Mouse (Mus musculus) ovary, postnatal 36 days (tissue): Measurements from ENCODE around the gene Olfr111.
"Not testable (repeated sequence)": the region's sequence is repeated elsewhere in the genome, so short reads cannot be mapped to it uniquely, and the experiment has no call there.

ENCODE experiments used
- DNase-seq: peaks from one replicate; pipeline ENCODE4 v3.0.0; 2022; ENCODE audit warnings: low spot score, mixed read lengths

Gene Olfr111

DNA sequence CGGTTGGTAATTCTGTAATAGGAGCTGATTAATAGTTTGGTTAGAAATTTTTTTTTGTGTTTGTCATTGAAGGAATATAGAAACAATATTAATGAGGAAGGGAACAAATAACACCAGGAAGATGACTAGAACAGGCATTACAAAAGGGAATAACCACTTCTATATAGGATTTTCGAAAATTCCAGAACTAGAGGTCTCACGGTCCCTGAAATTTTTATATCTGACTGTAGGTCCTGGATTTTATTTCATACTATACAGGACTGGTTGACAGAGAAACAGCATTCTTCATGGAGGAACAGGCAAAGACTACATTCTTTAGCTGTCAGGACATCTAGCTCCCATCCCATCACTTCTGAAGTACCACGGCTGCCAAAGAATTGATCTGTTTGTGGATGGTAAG, at the start of gene Olfr111:
Olfr111 (plus strand) TSS at position 301 of the 400 bp plus-strand sequence.
- no peak for DNase-seq

DNA sequence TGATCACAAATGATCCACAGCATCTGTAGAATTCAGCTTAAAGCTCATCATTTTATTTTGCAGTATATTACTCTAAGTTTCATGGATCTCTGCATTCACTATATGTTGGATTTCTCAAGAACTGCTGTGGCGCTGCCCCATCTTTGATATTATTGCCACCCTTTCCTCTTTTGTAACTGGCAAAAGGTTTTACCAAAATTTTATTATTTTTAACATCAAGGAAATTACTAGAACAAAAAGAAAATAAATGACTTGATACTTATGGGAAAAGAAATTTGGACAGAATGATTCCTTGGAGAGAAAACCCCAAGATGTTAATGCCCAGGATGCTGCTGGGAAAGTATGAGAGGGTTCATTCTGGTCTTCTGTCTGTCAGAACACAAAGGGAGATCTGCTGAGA, 49.2 kb upstream of the Olfr111 start, which contains the start of gene Olfr109:
Olfr109 (plus strand) TSS at position 301 of the 400 bp plus-strand sequence.
- no peak for DNase-seq

DNA sequence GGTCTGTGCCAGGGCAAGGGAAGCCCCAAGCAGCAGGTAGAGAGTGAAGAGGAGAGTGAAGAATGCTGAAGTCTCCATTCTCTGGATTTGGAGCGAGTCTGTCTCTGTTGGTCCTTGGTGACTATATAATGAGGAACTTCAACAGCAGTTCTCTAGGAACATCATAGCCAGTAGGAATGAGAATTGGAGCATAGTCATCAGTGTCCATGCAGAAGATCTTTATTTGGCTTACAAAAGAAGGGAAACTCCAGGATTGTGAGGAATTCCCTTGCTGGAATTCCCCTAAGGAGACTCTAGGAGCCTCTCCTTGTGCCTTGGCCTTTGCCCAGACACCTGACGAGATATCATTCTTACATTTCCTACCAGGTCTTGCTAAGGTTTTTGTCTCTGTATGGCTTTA, 24.4 kb upstream of the Olfr111 start, which contains the start of gene H2-M2:
H2-M2 (minus strand) TSS at position 101 of the 400 bp plus-strand sequence.
- no peak for DNase-seq

DNA sequence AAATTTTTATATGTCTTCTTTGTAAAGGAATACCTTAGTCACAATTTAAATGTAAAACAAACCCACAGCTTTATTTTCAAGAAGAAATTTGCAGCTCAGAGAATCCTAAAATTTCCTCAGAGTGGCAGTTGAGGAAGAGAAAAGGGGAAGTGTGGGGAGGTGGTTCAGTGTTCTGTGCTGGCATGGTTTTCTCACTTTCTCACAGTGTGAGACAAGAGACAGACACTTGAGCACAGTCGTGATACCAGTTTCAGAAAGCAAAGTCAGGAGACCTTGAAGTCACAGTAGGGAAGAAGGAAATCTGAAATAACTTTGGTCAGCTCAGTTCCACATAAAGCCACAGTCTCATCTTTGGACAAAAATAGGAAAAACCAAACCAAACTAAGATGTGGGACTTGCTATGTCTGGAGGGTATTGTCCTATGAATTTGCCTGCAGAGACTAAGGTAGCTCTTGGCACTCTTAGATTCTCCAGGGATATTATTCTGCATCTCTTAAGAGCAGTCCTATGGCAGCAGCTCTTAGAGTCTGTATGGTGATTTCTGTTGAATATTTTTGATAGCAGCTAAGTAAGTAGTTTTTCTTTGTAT, 15.8 kb upstream of the Olfr111 start, which contains the start of gene Olfr110:
Olfr110 (plus strand) TSS at position 539 of the 589 bp plus-strand sequence.
- DNase-seq: no peak

DNA sequence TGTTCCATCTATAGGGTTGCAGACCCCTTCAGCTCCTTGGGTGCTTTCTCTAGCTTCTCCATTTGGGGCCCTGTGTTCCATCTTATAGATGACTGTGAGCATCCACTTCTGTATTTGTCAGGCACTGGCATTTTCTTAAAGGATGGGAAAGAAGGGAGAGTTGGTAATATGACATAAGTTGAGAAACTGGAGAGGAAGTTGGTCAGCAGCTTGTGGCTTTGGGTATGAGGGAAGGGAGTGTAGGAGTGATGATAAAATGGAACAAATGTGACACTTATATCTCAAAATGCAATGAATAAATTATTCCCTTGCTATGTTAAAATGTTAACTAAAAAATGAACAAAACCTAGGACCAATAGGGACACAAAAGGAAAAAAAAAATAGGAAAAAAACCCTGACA, 16.8 kb downstream of the Olfr111 start:
- DNase-seq: not testable (repeated sequence)

DNA sequence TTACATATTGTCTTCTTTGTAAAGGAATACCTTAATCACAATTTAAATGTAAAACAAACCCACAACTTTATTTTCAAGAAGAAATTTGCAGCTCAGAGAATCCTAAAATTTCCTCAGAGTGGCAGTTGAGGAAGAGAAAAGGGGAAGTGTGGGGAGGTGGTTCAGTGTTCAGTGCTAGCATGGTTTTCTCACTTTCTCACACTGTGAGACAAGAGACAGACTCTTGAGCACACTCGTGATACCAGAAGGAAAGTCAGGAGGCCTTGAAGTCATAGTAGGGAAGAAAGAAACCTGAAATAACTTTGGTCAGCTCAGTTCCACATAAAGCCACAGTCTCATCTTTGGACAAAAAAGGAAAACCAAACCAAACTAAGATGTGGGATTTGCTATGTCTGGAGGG, 17.6 kb downstream of the Olfr111 start:
- DNase-seq: not testable (repeated sequence)

DNA sequence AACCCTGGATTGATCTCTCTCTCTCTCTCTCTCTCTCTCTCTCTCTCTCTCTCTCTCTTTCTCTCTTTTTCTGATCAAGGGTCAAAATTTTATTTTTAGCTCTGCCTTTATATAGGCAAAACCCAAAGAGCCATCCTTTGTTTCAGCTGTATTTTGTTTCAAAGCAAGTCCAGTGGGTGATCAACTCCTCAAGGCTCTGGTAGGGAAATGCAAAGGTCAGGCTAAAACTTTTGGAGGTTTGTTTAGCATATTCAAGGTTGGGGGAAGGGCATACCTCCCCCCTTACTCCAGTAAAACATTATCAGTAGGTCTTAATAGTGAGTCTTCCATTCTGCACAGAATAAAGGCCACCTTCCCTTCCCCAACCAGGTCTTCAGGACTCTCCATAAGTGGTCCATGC, 27.3 kb downstream of the Olfr111 start:
- no peak for DNase-seq

DNA sequence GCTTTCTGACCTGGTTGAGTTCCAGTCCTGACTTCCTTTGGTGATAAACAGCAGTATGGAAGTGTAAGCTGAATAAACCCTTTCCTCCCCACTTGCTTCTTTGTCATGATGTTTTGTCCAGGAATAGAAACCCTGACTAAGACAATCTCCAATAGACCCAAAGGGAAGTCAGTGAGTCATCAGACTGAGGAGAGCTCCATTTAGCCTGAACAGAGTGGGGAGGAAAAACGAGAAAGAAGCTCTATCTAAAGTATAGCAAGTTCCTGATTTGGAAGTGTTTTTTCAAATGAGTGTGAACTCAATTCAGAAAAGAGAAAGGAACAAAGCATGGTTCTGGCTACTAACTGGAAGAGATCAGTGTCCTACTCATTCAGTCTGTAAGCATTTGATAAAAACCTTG, 30.6 kb downstream of the Olfr111 start:
- DNase-seq: not testable (repeated sequence)

DNA sequence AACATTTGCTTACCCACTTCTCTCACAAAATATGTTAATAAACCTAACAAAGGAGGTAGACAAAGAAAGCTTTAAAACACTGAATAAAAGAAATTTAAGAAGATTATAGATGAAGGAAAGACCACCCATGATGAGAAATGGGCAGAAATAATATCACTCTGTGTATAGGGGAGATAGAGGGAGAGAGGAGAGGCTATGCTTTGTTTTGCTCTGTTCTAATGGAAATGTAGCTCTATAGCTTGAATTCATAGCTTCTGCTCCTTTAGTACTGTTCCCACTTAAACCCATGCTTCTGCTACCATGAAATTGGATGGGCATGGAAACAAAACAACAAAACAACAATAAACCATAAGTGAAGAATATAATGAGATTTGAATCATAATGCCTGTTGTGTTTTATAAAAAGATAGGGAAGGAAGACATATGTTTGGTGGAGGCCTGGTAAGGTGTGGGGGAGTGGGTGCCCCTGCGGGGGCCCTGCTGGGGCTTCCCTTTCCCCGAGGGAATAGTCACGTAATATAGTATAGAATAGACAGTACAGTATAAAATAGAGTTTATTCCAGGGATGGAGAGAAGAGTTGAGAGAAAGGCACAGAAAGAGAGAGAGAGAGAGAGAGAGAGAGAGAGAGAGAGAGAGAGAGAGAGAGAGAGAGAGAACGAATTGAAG, 33.8 kb downstream of the Olfr111 start:
- DNase-seq: no peak

DNA sequence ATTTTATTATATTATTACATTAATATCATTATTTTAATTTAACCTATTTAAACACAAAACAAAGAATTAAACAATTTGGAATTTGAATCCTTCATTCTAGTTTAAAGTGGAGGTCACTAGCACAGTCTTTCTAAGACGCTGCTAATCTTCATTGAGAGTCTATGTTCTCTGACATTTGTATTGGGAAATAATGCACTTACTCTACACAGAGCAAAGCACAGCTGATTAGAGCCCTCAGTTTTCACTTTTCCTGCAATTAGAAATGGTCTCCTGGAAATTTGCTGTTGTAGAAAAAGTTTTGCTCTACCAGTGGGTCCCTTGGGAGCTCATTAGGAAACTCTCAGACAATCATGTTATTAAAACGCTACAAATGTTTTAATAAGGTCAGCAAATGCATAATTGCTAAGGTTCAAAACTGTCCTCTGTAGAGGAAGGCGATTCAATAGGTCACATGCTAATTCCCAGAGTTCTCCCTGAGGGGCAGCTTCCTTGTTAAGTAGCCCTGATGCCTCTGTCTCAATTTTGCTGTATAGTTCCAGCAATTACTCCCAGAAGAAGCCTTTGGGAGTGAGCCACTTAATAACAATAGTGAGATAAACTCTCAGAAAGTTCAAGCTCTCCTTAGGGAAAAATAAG, 36.1 kb downstream of the Olfr111 start:
- DNase-seq: no peak

DNA sequence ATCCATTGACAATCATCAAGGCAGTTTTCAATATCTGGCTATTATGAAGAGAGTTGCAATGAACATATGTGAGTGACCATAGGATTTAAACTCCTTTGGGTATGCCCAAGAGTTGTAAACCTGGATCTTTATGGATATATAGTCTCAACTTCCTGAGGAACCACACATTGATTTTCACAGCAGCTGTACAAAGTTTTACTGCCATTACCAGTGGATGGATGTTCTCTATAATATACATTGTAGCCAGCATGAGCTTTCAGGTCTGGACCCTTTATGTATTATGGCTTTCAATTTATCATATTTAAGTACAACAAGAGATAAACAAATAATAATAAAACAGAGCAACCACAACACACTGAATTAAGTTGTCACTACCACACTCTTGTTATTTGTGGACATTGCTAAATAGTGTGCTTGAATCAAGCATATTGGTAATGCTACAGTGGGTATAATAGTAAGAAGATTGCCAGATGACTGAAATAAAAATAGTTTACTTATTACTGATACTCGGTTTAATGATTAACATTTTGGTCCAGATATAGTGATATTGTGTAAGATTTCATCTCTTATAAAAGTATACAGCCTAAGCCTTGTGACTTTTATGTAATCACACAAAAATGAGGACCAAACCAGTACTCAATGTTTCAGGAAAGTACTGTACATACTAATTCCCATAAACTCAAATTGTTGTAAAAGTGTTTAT, 51.2 kb downstream of the Olfr111 start:
- DNase-seq: no peak

DNA sequence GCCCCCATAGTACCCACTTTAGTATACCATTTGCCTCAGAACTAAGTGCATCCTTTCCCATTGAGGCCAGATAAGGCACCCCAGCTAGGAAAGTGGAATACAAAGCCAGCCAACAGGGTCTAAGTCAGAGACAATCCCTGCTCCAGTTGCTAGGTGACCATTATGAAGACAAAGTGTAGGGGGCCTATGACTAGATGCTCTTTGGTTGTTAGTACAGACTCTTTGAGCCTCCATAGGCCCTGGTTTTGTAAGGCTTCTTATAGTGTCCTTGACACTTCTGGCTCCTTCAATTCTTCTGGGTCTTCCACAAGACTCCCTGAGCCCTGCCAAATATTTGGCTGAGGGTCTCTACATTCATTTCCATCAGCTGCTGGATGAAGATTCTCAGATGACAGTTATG, 61.5 kb downstream of the Olfr111 start, which contains the start of gene Olfr112:
Olfr112 (minus strand) TSS at position 101 of the 400 bp plus-strand sequence.
- no peak for DNase-seq

DNA sequence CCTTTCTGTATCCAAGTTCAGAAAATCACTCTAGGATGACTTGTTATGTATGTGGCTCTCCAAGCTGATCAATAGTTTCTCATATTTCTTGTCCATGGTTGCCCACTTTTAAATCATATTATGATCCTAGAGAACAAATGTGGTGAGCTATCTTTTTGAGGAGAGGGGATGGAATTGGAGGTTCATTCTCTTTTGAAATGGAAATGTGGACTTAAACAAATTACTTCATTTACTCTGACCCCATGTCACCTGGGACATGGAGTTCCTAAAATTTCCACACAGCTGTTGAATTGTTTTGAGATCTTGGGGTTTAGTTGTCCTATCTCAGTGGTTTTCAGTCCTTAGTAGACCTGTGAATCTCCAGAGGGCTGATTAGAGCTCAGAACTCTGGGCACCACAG, 69.7 kb downstream of the Olfr111 start, which contains the start of gene Olfr113:
Olfr113 (minus strand) TSS at position 101 of the 400 bp plus-strand sequence.
- DNase-seq: no peak
